Mouse (Mus musculus): ENCODE measurements at regions not wholly inside any gene's neighbourhood (a gene's known extent, or its start where the extent isn't known, plus 50 kb on each side); places are given as distances from the start of the nearest gene placed in this dataset.

DNA sequence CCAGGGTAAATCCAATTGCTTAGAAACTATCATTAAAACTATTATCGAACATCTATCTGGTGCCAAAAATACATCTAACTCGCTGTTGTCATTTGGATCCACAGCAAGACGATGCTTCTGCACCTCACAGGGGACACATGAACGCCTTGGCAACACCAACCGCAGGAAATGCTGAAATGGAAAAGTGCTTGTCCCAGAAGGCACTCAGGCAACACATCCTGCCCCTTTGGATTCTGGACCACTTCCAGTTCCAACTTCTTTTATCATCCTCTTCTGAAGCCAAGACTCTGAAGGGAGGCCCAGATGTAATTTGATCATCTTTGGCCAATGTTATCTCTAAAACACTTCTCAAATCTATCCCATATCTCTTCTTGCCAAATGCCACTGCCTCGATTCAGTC is 79.4 kb upstream of the Acvr2a start:
- peak in 1 of 2 experiments; percentile 25 for DNase-seq (ENCODE audit: low spot score in 2 of 2)

DNA sequence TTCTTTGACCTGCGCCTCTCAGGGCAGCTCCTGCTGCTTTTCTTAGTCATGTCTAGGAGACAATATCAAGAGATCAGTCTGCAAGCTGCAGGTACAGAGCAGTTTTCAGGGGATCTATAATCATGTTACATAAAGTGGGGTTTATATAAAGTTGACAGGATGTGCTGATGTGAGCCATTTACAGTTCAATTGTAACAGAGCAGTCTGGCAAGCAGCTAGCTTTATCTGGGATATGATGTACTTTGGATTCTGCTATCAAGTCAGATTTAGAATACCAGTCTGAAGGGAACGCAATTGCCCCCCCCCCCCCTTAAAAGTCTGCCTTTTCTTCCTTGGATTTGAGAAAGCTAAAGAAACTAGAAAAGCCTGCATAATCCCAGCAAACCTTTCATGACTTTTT is 77.6 kb upstream of the Acvr2a start:
- no peak for DNase-seq (ENCODE audit: low spot score in 2 of 2)

Data from urinary bladder, adult 18-20 months (tissue).